Mouse (Mus musculus) embryo, embryonic 11 days (tissue): Measurements from ENCODE around the gene C1qtnf9.

Experiments
- DNase-seq: peaks from one replicate; pipeline ENCODE4 v3.0.0-alpha.2; 2015

Gene C1qtnf9

DNA sequence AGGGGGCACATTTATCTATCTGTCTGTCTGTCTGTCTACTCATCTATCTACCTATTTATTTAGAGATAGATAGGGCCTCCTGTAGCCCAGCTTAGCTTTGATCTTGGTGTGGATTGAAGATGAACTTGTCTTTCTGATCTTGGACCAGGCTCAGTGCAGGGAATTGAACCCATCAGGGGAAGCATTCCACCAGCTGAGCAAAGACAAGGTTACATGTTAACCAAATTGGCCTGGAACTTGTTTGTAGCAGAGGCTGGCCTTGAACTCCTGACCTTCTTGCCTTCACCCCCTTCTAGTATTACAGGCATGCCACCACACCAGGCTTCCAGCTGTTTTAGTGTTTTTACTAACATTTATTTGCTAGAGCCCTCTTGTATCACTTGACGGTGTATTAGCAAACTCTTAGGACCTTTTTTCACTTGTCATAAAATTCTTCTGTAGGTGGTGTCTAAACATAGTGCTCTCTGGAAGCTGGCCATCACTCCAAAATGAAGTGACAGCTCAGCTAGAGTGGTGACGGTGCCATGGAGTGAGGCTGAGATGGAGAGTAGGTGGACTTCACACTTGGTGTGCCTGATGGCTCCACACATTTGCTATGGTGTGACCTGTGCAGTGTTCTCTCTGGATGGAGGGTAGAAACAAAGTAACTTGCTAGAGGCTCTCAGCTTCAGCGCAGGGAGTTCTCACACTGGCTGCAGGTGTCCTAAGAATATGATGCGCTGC, 28.8 kb downstream of the C1qtnf9 start:
- DNase-seq = no peak

DNA sequence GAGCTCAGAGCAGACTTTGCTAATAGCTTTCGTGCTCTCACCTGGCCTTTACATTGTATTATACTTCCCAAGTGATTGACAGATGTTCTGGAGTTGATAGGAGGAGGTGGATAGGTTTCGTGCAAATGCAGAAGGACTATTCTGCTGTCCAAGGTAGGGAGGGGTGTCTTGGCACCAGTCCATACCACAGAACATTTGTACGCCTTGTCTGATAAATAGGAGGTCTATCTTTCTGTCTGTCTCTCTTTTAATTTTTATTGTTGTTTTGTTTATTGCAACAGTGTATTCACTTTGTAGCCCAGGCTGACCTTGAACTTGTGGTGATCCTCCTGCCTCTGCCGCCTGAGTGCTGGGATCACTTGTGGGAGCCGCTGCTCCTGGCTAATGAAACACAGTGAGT, 29.7 kb downstream of the C1qtnf9 start:
- DNase-seq = no peak

DNA sequence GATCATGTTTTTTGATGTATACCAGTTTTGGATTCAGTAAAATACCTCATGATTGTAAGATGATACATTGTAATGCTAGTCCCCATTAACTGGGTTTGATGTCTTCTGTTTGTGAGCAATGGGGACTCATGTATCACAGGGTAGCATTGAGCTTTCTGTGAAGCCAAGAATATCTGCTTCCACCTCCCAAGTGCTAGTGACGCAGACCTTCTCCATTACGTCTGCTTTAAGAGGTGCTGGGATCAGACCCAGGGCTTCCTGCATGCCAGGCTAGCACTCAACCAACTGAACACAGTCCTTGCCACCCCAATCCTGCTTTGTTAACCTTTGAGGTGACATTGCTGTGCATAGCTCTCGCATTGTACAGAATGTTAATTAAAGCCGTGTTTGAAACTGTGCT, 30.8 kb downstream of the C1qtnf9 start:
- no peak for DNase-seq

GRCm38 (mm10) chr14:60799762-60800728, 32.1 kb downstream of the C1qtnf9 start:
- peak; percentile 80 for DNase-seq

GRCm38 (mm10) chr14:60802026-60802425, 34.1 kb downstream of the C1qtnf9 start:
- no peak for DNase-seq

DNA sequence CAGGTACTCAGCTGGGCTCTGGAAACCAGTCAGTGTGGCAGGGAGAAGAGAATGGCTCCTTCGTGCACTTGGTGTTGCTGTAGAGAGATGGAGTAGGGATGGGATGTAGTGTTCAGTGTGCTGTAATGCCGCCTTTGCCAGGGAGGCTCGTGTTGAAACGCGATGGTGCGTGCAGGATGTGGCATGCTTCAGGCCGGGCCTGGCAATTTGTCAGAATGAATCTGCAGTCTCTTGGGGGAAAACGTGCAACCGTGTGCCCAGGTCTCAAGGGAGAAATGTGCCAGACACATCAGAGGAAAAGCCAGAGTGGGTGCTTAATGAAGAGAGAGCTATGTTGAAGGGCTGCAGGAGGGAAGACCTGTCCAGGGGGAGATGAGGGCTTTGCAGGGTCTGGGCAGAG, 37.0 kb downstream of the C1qtnf9 start:
- DNase-seq = no peak

GRCm38 (mm10) chr14:60805871-60806270, 37.9 kb downstream of the C1qtnf9 start:
- DNase-seq = no peak

DNA sequence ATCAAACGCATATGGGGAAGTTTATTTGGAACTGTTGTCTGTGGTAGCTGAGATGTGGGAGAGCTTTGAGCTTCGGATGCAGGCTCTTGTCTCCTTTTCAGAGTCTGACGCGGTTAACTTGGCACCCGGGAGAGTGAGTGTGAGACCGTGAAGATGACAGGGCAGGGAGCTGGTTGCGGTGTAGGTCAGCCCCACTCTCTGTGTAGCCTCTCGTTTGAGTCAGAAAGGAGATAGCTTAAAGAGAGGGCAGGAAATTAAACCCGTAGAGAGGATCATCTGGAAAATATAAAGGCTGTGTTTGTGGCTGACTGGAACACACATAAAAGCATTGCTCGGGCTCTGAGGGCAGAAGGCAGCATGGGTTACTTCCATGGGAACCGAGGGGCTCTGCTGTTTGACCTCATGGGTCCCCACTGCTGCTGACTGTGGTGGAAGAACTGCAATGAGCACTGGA, 39.0 kb downstream of the C1qtnf9 start:
- peak; percentile 59 for DNase-seq

DNA sequence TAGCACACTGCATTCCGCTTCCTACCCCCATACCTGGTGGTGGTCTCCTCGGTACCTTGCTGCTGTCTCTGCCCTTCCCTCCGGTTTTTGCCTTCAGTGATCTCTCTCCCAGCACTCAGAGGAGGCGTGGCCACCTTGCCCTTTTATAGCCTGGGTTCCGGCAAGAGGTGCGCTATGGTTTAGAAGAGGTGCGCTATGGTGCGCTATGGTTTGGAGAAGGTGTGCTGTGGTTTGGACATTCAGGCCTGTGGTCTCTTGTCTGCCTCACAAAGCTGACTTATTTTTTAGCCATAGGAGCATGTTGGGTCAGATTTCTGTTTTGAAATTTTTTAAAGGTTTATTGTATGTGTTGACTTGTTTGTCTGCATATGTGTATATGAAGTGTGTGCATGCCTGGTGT, 41.9 kb downstream of the C1qtnf9 start:
- no peak for DNase-seq

DNA sequence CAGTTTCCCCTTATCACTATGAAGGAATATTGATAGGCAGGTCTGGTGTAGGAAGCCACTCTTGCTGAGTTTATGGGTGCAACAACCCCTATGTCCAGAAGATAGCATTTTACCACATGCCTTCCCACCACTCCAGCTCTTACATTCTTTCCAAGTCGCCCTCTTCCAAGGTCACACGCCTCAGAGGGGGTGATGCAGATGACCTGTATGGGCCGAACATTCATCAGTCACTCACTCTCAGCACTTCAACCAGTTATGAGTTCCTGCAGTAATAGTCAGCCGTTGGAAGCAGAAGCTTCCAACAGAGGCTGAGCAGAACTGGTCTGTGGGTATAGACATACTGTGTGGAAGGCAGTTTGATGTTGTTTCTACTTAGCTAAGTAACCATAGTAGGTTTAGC, 43.6 kb downstream of the C1qtnf9 start:
- no peak for DNase-seq

DNA sequence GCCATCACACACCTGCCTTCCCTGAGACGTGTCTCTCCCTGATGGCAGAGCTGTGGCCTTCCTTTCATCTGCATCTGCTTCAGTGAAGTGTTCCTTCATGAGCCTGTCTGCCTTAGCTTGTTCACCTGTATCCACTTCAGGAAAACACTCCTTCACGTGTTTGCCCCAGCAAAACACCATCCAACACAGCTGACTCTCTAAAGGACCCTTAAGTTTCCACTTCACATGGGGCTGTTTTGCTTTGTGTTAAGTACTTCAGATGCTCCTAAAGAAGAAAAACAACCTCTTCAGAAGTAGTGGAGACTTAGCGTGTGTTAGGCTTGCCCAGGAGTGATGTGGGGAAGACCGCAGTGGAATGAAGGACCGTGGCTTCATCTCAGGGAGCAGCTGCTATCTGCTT, 47.2 kb downstream of the C1qtnf9 start:
- no peak for DNase-seq

DNA sequence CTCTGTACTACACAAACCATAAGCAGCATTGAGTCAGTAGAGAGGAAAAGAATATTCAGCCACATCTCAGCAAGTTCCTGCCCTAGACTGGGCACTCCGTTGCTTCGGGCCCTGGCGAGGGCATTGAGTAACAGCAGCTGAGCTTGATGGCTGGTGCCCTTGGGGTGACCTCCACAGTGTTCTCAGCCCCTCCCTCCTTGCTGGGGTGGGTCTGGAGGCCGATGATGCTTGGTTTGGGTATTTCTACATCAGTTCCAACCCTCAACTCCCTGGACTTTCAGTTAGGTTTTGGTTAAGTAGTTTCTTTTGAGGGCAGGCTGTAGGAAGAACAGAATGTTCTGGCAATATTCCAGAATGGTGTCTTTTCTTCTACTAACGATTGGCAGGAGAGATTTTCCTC, 50.1 kb downstream of the C1qtnf9 start:
- no peak for DNase-seq

- DNase-seq = no peak
Observed at GRCm38 (mm10) chr14:60830096-60830495, 62.2 kb downstream of the C1qtnf9 start.
